Mouse (Mus musculus) ES-E14 (cell line): ENCODE results near the gene Trp53tg5.

Source experiments
- CHD2 ChIP-seq: IDR thresholded peaks from 2 replicates; pipeline ENCODE4 v1.6.1; 2014; ENCODE audit warnings: mild to moderate bottlenecking, low read depth, low read length, inconsistent platforms
- HCFC1 ChIP-seq: IDR thresholded peaks from 2 replicates; pipeline ENCODE4 v1.6.1; 2012; ENCODE audit warnings: low read length, inconsistent platforms, borderline replicate concordance; ENCODE audit not compliant: insufficient read depth
- MAFK ChIP-seq: IDR thresholded peaks from 2 replicates; pipeline ENCODE4 v1.6.1; 2014; ENCODE audit warnings: mild to moderate bottlenecking, low read depth, low read length, inconsistent platforms; ENCODE audit not compliant: insufficient read depth
- ZC3H11A ChIP-seq: IDR thresholded peaks from 2 replicates; pipeline ENCODE4 v1.6.1; 2012; ENCODE audit warnings: low read depth, mild to moderate bottlenecking, inconsistent platforms, low read length, borderline replicate concordance
- ZNF384 ChIP-seq: IDR thresholded peaks from 2 replicates; pipeline ENCODE4 v1.6.1; 2012; ENCODE audit warnings: low read depth, low read length, inconsistent platforms

DNA sequence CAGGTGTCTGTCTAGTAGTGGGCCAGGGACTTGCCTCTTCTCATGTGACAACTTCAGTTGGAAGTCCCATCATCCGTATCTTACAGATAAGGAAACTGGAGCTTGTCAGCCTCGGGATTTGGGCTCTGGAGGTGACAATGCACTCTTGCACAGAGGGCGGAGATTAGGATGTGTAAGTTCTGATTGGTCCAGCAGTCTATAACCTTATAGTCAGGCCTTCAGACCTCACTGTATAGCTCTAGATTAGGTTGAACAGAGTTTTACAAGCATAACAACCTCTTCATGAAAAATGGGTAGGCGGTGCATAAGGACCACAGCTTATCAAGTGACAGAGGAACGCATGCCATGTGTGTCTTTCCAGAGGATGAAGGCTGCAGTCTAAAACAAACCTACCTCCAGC, 6.7 kb downstream of the Trp53tg5 start:
- TF ChIP-seq HCFC1 (no peak), CHD2 (no peak), ZNF384 (no peak), ZC3H11A (no peak), MAFK (no peak)
